Comparison of ENCODE assay signal across 1 mouse cellular context in the genomic region with DNA sequence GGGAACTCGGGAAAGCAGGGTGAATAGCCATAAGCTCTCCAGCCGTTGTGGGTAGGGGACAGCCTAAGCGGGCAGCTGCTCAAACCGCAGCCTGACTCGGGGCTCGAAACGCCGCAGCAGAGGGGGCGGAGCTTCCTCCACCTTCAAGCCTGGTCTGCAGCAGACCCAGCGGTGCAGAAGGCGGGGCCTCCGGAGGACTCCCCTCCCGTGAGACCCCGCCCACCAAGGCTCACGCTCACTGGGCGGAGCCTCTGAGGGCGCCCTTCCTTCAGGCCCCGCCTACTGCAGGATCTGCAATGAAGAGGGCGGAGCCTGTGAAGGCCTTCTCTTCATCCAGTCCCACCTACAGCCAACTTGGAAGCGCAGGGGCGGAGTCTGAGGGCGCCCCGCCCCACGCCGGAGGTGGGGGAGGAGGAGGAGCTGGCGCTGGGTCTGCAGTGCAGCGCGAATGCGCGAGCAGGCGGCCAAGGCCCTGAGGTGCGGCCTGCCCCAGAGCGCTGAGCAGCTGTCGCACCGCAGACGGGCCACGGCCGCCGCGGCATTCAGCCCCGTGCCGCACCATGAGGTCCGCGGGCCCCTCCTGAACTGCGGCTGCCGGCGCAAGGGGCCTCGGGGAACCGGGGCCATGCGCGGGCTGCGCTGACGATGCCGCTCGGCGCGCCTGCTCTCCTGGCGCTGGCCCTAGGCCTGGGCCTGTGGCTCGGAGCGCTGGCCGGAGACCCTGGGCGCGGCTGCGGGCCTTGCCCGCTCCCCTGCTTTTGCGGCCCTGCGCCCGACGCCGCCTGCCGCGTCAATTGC.
TF ChIP-seq lines count a peak whose summit lies in the region.

A gene (plus strand): TSS at position 217 of the 798 bp plus-strand sequence.

TF ChIP-seq in CH12.LX, 34 proteins besides CTCF, POLR2A, EP300 and RAD21 (continued from another document):
- TF ChIP-seq JUN (IDR thresholded peaks at IDR 0.05; ENCODE audit: insufficient read depth, low read depth, low read length) = no peak
- TF ChIP-seq MYC (IDR thresholded peaks at IDR 0.05; ENCODE audit: low read depth, low read length) = no peak
- no peak for TF ChIP-seq CHD2 (IDR thresholded peaks at IDR 0.05; ENCODE audit: low read length)
- no peak; the same call in 1 of the 2 replicates for TF ChIP-seq MAX (IDR thresholded peaks at IDR 0.05; ENCODE audit: low read length)
- TF ChIP-seq USF2 (conservative IDR thresholded peaks at IDR 0.05; ENCODE audit: low read depth, low read length) = no peak
- TF ChIP-seq PAX5 (IDR thresholded peaks at IDR 0.05; ENCODE audit: low read length) = no peak
- TF ChIP-seq E2F4 (IDR thresholded peaks at IDR 0.05; ENCODE audit: insufficient replicate concordance, low read depth, low read length) = no peak
- TF ChIP-seq ETS1 (conservative IDR thresholded peaks at IDR 0.05; ENCODE audit: low read depth, low read length) = no peak
- peak; percentile 77 for TF ChIP-seq NRF1 (IDR thresholded peaks at IDR 0.05; ENCODE audit: low read depth, low read length)
- no peak for TF ChIP-seq ZNF384 (IDR thresholded peaks at IDR 0.05; ENCODE audit: low read depth, low read length)
- peak; percentile 37 for TF ChIP-seq BHLHE40 (IDR thresholded peaks at IDR 0.05; ENCODE audit: low read depth, low read length)
- no peak for TF ChIP-seq MAFK (IDR thresholded peaks at IDR 0.05; ENCODE audit: insufficient replicate concordance, low read length)
- TF ChIP-seq IRF4 (IDR thresholded peaks at IDR 0.05; ENCODE audit: low read depth, low read length) = peak; percentile 38; the same call in 1 of the 2 replicates
- TF ChIP-seq KAT2A (IDR thresholded peaks at IDR 0.05; ENCODE audit: insufficient replicate concordance, low read length) = 0 out of 2 replicates have a peak, but pooled peaks have one; percentile 50
- 0 out of 2 replicates have a peak, but pooled peaks have one; percentile 20 for TF ChIP-seq MEF2A (IDR thresholded peaks at IDR 0.05; ENCODE audit: borderline replicate concordance, low read depth, low read length)
- TF ChIP-seq CHD1 (IDR thresholded peaks at IDR 0.05; ENCODE audit: low read depth, low read length) = no peak
- TF ChIP-seq MAZ (IDR thresholded peaks at IDR 0.05; ENCODE audit: low read depth, low read length) = no peak; the same call in 1 of the 2 replicates
- no peak for TF ChIP-seq SMC3 (IDR thresholded peaks at IDR 0.05; ENCODE audit: low read depth, low read length)
- peak; percentile 96 for TF ChIP-seq ZMIZ1 (IDR thresholded peaks at IDR 0.05; ENCODE audit: low read depth, low read length)
- TF ChIP-seq TBP (conservative IDR thresholded peaks at IDR 0.05; ENCODE audit: low read depth, low read length) = no peak
- TF ChIP-seq USF1 (IDR thresholded peaks at IDR 0.05; ENCODE audit: low read depth, low read length) = no peak
- TF ChIP-seq RCOR1 (conservative IDR thresholded peaks at IDR 0.05; ENCODE audit: low read depth, low read length) = no peak
TF ChIP-seq in CH12.LX: peak in this region for 12.
